Mouse (Mus musculus) hindbrain, embryonic 15.5 days (tissue): ENCODE measurements at regions not wholly inside any gene's neighbourhood (a gene's known extent, or its start where the extent isn't known, plus 50 kb on each side); places are given as distances from the start of the nearest gene placed in this dataset.

Source experiments
- ATAC-seq: fragments of 200-750 bp; cut with Nextera tagmentation; 2 replicates; pipeline ENCODE4 v1.8.0; 2017; ENCODE audit warnings: low read depth, moderate number of reproducible peaks, moderate TSS enrichment; ENCODE audit not compliant: low FRiP score
- H3K27ac ChIP-seq: fragments of 300-500 bp; sonication (generic); replicated peaks from 2 replicates; pipeline ENCODE4 v1.5.1; 2015; ENCODE audit warnings: mild to moderate bottlenecking, inconsistent platforms
- H3K27me3 ChIP-seq: fragments of 300-500 bp; sonication (generic); 2 replicates; pipeline ENCODE4 v1.6.1; 2015; ENCODE audit warnings: control low read depth, inconsistent platforms
- H3K36me3 ChIP-seq: fragments of 300-500 bp; sonication (generic); 2 replicates; pipeline ENCODE4 v1.6.1; 2015; ENCODE audit warnings: control low read depth, inconsistent platforms
- H3K4me1 ChIP-seq: fragments of 300-500 bp; sonication (generic); replicated peaks from 2 replicates; pipeline ENCODE4 v1.6.1; 2015; ENCODE audit warnings: control low read depth, inconsistent platforms
- H3K4me2 ChIP-seq: fragments of 300-500 bp; sonication (generic); 2 replicates; pipeline ENCODE4 v1.6.1; 2015; ENCODE audit warnings: moderate library complexity, mild to moderate bottlenecking, inconsistent platforms
- H3K4me3 ChIP-seq: fragments of 300-500 bp; sonication (generic); 2 replicates; pipeline ENCODE4 v1.5.1; 2015; ENCODE audit warnings: mild to moderate bottlenecking, inconsistent platforms
- H3K9ac ChIP-seq: fragments of 300-500 bp; sonication (generic); 2 replicates; pipeline ENCODE4 v1.6.1; 2015; ENCODE audit warnings: inconsistent platforms
- H3K9me3 ChIP-seq: fragments of 300-500 bp; sonication (generic); 2 replicates; pipeline ENCODE4 v1.6.1; 2016; ENCODE audit warnings: control low read depth, inconsistent platforms
- WGBS: fragments of 180-500 bp; shearing (Covaris S2); methylation state at CpG from one replicate; pipeline ENCODE4 v1.1.7; 2015; 5-methylcytosine and 5-hydroxymethylcytosine counted together

DNA sequence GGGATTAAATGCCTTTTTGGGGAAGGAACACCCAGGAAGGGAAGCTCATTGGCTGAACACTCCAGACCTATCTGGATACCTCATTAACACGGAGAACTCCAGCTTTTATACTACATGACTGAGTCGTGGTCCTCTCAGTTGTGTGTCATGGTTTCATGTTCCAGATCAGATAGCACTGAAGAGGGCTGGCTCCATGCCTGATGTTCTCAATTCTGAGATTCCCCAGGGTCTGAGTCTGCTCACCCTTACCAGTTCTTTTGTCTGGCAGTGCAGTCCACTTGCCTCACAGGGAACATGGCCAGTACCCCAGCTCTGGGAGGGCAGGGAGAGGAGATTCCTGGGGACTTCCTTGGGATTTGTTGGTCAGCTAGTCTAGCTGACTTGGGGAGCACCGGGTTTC, 372.0 kb downstream of the Cd83 start:
- Histone ChIP-seq H3K4me3 (no peak overlapping the region), H3K27ac (no peak overlapping the region), H3K9me3 (no peaks in the 10 kb centered on the region), H3K4me1 (no peaks in the 10 kb centered on the region; the same call in 1 of the 2 replicates), H3K36me3 (no peaks in the 10 kb centered on the region), H3K4me2 (no peak overlapping the region), H3K9ac (no peak overlapping the region), H3K27me3 (no peaks in the 10 kb centered on the region)
- no peak for ATAC-seq
- WGBS, result 83% methylated on average over 3 of the region's 3 CpGs

- H3K27ac ChIP-seq, result no peak overlapping the region
- H3K27me3 ChIP-seq, result no peaks in the 10 kb centered on the region
- no peaks in the 10 kb centered on the region; the same call in 1 of the 2 replicates for H3K4me1 ChIP-seq
- 86% methylated on average over 4 of the region's 4 CpGs for WGBS
- no peaks in the 10 kb centered on the region for H3K36me3 ChIP-seq
- no peaks in the 10 kb centered on the region for H3K9me3 ChIP-seq
- H3K4me2 ChIP-seq, result no peak overlapping the region
- no peak overlapping the region for H3K9ac ChIP-seq
- no peak for ATAC-seq
- H3K4me3 ChIP-seq, result no peak overlapping the region
These were observed 372.7 kb downstream of the Cd83 start for GRCm38 (mm10) chr13:44157236-44157635.

GRCm38 (mm10) chr13:44158364-44158763, 373.8 kb downstream of the Cd83 start:
- H3K27me3 ChIP-seq, result no peaks in the 10 kb centered on the region
- H3K9ac ChIP-seq, result no peak overlapping the region
- H3K27ac ChIP-seq, result no peak overlapping the region
- no peaks in the 10 kb centered on the region; the same call in 1 of the 2 replicates for H3K4me1 ChIP-seq
- no peak overlapping the region for H3K4me3 ChIP-seq
- H3K9me3 ChIP-seq, result no peaks in the 10 kb centered on the region
- no peak overlapping the region for H3K4me2 ChIP-seq
- no peaks in the 10 kb centered on the region for H3K36me3 ChIP-seq
- WGBS, result 57% methylated on average over 6 of the region's 6 CpGs
- ATAC-seq, result no peak

DNA sequence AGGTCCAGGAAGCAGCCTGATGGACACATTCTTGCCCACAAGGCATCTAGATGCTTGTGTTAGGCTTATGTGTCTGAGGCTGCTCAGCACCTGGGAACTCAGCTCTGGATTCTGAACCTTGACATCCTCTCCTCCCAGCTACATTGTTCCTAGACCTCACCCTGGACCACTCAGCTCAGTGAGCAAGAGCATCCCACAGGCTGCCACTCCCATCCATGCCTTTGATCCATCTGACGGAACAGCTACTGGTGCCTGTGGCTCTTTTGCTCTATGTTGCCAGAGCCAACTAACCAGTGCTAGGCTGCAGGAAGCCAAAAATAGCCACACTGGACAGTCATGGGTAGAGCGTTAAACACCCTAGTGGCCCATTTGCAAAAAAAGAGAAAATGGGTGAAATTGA, 374.8 kb downstream of the Cd83 start:
- Histone ChIP-seq H3K27me3 (no peaks in the 10 kb centered on the region), H3K4me3 (no peak overlapping the region), H3K36me3 (no peaks in the 10 kb centered on the region), H3K4me1 (no peaks in the 10 kb centered on the region), H3K9me3 (no peaks in the 10 kb centered on the region), H3K4me2 (no peak overlapping the region), H3K9ac (no peak overlapping the region), H3K27ac (no peak overlapping the region)
- 87% methylated on average over 2 of the region's 2 CpGs for WGBS
- ATAC-seq, result no peak

- Histone ChIP-seq H3K36me3 (no peaks in the 10 kb centered on the region), H3K9ac (no peak overlapping the region), H3K4me1 (no peaks in the 10 kb centered on the region), H3K27ac (no peak overlapping the region), H3K4me3 (no peak overlapping the region), H3K9me3 (no peaks in the 10 kb centered on the region), H3K4me2 (no peak overlapping the region), H3K27me3 (no peaks in the 10 kb centered on the region)
- no peak for ATAC-seq
These were observed 380.2 kb downstream of the Cd83 start for GRCm38 (mm10) chr13:44164746-44165145.

GRCm38 (mm10) chr13:44167186-44167585, 382.6 kb downstream of the Cd83 start:
- Histone ChIP-seq H3K27ac (no peak overlapping the region), H3K9ac (no peak overlapping the region)
- WGBS, result 59% methylated on average over 9 of the region's 9 CpGs

GRCm38 (mm10) chr13:44168186-44168585, 383.6 kb downstream of the Cd83 start:
- H3K4me2 ChIP-seq, result no peak overlapping the region
- no peak overlapping the region for H3K27ac ChIP-seq
- 54% methylated on average over 5 of the region's 5 CpGs for WGBS
- H3K4me3 ChIP-seq, result no peak overlapping the region
- H3K4me1 ChIP-seq, result no peaks in the 10 kb centered on the region
- H3K9me3 ChIP-seq, result no peaks in the 10 kb centered on the region
- no peak overlapping the region for H3K9ac ChIP-seq
- H3K27me3 ChIP-seq, result no peaks in the 10 kb centered on the region
- no peaks in the 10 kb centered on the region for H3K36me3 ChIP-seq
- no peak for ATAC-seq

More at GRCm38 (mm10) chr13:44167186-44167585, 382.6 kb downstream of the Cd83 start:
- no peak overlapping the region for H3K4me3 ChIP-seq
- no peak overlapping the region for H3K4me2 ChIP-seq
- no peaks in the 10 kb centered on the region for H3K36me3 ChIP-seq
- H3K9me3 ChIP-seq, result no peaks in the 10 kb centered on the region
- ATAC-seq, result no peak
- H3K4me1 ChIP-seq, result no peaks in the 10 kb centered on the region
- H3K27me3 ChIP-seq, result no peaks in the 10 kb centered on the region

DNA sequence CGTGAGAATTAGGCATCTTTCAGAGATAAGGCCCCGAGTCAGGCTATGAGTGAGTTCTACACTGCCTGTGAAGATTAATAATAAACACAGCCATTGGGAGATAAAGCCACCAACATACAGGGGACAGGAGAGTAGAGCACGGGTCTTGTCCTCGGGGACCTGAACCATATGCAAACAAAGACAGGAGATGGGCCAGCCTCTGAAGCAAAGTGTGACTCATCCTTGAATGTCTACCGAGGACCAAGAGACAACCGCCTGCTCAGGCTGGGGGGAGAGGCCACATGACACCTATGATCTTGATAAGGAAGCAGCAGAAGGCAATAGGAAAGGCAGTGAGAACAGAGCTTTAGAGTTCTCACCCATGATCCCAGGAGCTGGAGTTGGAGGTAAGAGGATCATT, 387.1 kb downstream of the Cd83 start:
- Histone ChIP-seq H3K27ac (no peak overlapping the region), H3K9me3 (no peaks in the 10 kb centered on the region), H3K4me3 (no peak overlapping the region), H3K4me1 (no peaks in the 10 kb centered on the region), H3K4me2 (no peak overlapping the region), H3K9ac (no peak overlapping the region), H3K36me3 (no peaks in the 10 kb centered on the region), H3K27me3 (no peaks in the 10 kb centered on the region)
- 82% methylated on average over 6 of the region's 6 CpGs for WGBS
- no peak for ATAC-seq

DNA sequence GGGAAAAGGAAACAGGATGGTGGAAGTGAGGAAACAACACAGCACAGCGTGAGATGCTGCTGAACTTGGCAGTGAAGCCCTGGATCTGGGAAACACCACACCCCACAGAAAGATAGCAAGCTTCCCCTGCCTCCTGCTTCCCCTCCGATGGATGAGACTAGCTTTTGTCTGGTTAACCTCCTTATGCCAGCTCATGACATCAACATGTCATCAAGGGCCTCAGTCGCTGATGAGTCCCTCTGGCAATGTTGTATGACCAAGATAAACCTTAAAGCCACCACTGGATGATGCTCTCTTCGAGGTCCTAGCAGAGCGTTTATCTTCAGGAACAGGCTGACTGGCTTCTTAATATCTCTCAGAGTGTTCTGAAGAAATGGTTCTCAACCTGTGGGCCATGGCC, 388.1 kb downstream of the Cd83 start:
- ATAC-seq, result no peak
- Histone ChIP-seq H3K9ac (no peak overlapping the region), H3K27ac (no peak overlapping the region), H3K4me3 (no peak overlapping the region), H3K27me3 (no peaks in the 10 kb centered on the region), H3K4me1 (no peaks in the 10 kb centered on the region), H3K4me2 (no peak overlapping the region), H3K36me3 (no peaks in the 10 kb centered on the region), H3K9me3 (no peaks in the 10 kb centered on the region)
- WGBS, result 90% methylated on average over 5 of the region's 5 CpGs

GRCm38 (mm10) chr13:44174236-44174635, 389.7 kb downstream of the Cd83 start:
- no peak for ATAC-seq
- Histone ChIP-seq H3K9ac (no peak overlapping the region), H3K4me2 (no peak overlapping the region), H3K4me1 (no peaks in the 10 kb centered on the region), H3K4me3 (no peak overlapping the region), H3K27me3 (no peaks in the 10 kb centered on the region), H3K9me3 (no peaks in the 10 kb centered on the region), H3K27ac (no peak overlapping the region), H3K36me3 (no peaks in the 10 kb centered on the region)
- 89% methylated on average over 2 of the region's 2 CpGs for WGBS

DNA sequence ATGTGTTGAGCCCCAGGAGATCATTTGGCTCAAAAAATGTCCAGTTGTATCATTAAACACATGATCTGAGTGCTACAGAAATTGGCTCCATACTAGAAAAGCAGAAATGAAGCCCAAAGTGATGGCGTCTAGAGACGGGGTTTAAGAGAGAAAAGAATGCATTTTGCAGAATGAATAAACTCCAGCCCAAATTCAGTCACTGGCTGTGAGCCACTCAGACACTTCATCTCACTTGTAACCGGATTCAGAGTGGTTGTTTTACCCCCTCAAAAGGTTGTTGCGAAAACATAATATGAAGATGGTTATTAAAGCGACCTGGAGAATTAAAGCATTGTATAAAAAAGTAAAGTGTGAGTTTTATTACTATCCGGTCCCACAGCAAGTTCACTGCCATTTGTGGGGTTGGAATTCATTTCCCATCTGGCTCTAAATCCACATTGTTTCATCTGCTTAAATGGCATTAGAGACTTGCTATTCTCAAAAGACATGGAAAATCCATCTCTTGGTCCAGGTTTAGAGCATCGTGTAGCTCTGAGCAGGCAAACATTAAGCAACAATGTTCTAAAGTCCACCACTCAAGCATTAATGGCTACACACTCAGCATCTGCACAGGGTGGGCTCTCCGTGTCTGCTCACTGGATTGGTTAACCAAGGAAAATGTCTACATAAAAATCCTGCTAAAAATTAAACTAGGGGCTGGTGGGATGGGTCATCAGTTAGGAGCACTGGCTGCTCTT, 390.9 kb downstream of the Cd83 start:
- H3K4me1 ChIP-seq, result no peaks in the 10 kb centered on the region
- WGBS, result 87% methylated on average over 8 of the region's 8 CpGs
- no peaks in the 10 kb centered on the region for H3K27me3 ChIP-seq
- no peak overlapping the region for H3K4me2 ChIP-seq
- no peak overlapping the region for H3K9ac ChIP-seq
- no peak overlapping the region for H3K4me3 ChIP-seq
- ATAC-seq, result no peak
- no peak overlapping the region for H3K27ac ChIP-seq
- no peaks in the 10 kb centered on the region for H3K36me3 ChIP-seq
- no peaks in the 10 kb centered on the region for H3K9me3 ChIP-seq

- Histone ChIP-seq H3K27me3 (no peaks in the 10 kb centered on the region), H3K9ac (no peak overlapping the region), H3K4me3 (no peak overlapping the region), H3K36me3 (no peaks in the 10 kb centered on the region), H3K4me2 (no peak overlapping the region), H3K4me1 (no peaks in the 10 kb centered on the region), H3K27ac (no peak overlapping the region), H3K9me3 (no peaks in the 10 kb centered on the region)
- ATAC-seq, result no peak
- WGBS, result 92% methylated on average over 8 of the region's 8 CpGs
These were observed 391.5 kb downstream of the Cd83 start for GRCm38 (mm10) chr13:44176121-44176520.

- Histone ChIP-seq H3K9me3 (no peaks in the 10 kb centered on the region), H3K4me1 (no peaks in the 10 kb centered on the region), H3K27ac (no peak overlapping the region), H3K4me2 (no peak overlapping the region), H3K36me3 (no peaks in the 10 kb centered on the region), H3K9ac (no peak overlapping the region), H3K27me3 (no peaks in the 10 kb centered on the region), H3K4me3 (no peak overlapping the region)
- 83% methylated on average over 6 of the region's 6 CpGs for WGBS
- no peak for ATAC-seq
These were observed 393.4 kb downstream of the Cd83 start for GRCm38 (mm10) chr13:44178006-44178405.
